Mouse (Mus musculus): ENCODE results near the gene Pld2. TPM values are rescaled to one million over a fixed set of nuclear protein-coding genes. Genes with fewer than 3 reads are reported as not detected.
"Not testable (repeated sequence)": the region's sequence is repeated elsewhere in the genome, so short reads cannot be mapped to it uniquely, and the experiment has no call there.

Pld2 gene
- polyA plus RNA-seq, 1 experiment from 2014 or later: 4.8 TPM

DNA sequence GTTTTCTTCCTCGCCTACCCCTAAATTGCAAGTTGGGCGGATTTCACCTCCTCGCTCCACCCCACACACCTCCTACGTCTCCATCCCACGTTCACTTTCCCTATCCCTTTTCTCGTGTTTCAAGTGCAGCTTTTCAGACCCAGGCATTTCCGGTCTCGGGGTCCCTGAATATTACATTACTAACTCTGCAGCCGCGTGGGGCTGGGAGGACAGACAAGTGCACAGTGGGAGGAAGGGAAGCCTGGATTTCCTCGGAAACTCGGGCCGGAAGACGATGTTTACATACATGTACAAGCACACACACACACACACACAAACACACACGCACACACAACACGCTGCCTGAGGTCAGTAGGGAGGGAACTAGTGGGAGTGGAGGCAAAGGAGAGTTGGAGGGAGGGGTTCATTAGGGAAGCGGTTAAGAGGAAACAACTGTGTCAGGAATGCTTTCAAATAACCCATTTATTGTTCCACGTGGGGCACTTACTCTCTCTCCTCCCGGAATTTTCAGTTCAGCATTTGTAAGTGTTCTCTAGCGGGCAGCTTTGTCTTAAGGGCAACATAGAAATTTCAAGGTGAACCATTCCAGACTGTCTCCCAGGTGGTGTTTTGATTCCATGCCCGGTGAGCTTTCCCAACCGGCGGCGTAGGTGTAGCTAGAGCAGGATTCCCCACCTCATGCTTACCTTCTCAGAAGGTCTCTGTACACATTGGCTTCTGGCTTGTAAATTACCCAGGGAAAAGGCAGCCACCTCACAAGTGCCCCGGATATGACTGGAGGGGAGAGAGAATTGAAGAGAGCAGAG is 23.8 kb downstream of the Pld2 start:
- no peak for ATAC-seq

DNA sequence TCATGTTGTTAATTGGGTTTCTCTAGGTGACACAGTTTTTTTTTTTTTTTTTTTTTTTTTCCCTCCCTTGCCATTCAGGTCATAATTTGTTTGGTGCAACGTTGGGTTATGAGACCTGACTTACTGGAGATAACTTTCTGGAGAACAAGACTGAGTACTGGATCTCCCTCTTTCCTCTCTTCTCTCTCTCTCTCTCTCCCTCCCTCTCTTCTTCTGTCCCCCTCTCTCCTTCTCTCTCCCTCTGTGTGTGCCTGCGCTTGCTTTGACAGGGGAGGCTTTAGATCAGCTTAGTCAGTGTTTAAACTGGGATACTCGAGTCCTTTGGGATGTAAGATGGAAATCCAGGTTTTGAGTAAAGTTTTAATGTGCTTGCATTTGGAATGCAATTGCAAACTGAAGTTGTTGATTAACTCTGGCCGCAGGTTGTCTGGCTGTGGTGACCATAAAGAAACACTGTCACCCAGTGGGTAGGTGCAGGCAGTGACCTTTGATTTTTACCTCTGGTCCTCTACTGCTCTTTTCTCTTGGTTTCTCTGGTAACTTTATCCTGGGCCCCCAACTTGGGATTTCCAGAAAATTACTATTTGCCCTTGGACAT is 24.5 kb downstream of the Pld2 start:
- Histone ChIP-seq H3K27ac (ENCODE audit: low read depth, low read length) (no peak overlapping the region), H3K9ac (ENCODE audit: low read length) (peak overlapping the region; percentile 92; the same call in 1 of the 2 replicates), H3K4me1 (ENCODE audit: control insufficient read depth, insufficient read depth, low read length) (peaks cover 9% of the 10 kb centered on the region; the same call in 1 of the 2 replicates), H3K4me3 (ENCODE audit: low read depth, low read length) (peak overlapping the region; percentile 91), H3K9me3 (replicated peaks; ENCODE audit: control insufficient read depth, low read length) (no peaks in the 10 kb centered on the region), H3K4me2 (ENCODE audit: low read length) (peak overlapping the region; percentile 86), H3K36me3 (ENCODE audit: control insufficient read depth, insufficient read depth, low read length) (no peaks in the 10 kb centered on the region; the same call in 1 of the 2 replicates), H3K27me3 (replicated peaks; ENCODE audit: control insufficient read depth, insufficient read depth, low read length) (no peaks in the 10 kb centered on the region)
- ATAC-seq (no peak), DNase-seq (ENCODE audit: low spot score) (no peak)
- 36% methylated on average over 4 of the region's 4 CpGs for WGBS

More for the DNA sequence above, 23.8 kb downstream of the Pld2 start:
- H3K9me3 ChIP-seq (replicated peaks; ENCODE audit: control insufficient read depth, low read length): no peaks in the 10 kb centered on the region
- peak overlapping the region; percentile 68; the same call in 1 of the 2 replicates for H3K27ac ChIP-seq (ENCODE audit: low read depth, low read length)
- peaks cover 9% of the 10 kb centered on the region; the same call in 1 of the 2 replicates for H3K4me1 ChIP-seq (ENCODE audit: control insufficient read depth, insufficient read depth, low read length)
- H3K36me3 ChIP-seq (ENCODE audit: control insufficient read depth, insufficient read depth, low read length): no peaks in the 10 kb centered on the region; the same call in 1 of the 2 replicates
- DNase-seq (ENCODE audit: low spot score): peak; percentile 50
- H3K4me3 ChIP-seq (ENCODE audit: low read depth, low read length): peak overlapping the region; percentile 91
- 2% methylated on average over 25 of the region's 25 CpGs for WGBS
- peak overlapping the region; percentile 86 for H3K4me2 ChIP-seq (ENCODE audit: low read length)
- peak overlapping the region; percentile 92 for H3K9ac ChIP-seq (ENCODE audit: low read length)
- H3K27me3 ChIP-seq (replicated peaks; ENCODE audit: control insufficient read depth, insufficient read depth, low read length): no peaks in the 10 kb centered on the region

DNA sequence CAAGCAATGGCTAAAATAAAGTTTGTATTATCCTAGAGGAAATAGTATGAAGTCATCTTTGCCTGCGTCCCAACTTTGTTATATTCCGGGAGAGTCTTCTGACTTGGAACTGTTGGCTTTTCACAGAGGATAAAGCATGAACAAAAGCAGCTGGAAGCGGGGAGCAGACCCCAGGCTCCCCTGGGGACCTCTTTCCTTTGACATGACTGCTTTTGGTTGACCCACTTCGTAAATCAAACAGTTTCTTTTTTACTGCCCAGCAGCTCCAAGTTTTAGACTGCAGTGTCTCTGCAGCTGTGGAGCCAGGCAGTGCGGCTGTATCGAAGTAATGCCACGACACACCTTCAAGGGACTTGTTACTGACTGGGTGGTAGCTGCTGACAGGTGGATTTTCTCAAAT is 26.7 kb downstream of the Pld2 start:
- Histone ChIP-seq H3K4me3 (ENCODE audit: low read depth, low read length) (no peak overlapping the region), H3K4me1 (ENCODE audit: control insufficient read depth, insufficient read depth, low read length) (peaks cover 9% of the 10 kb centered on the region; the same call in 1 of the 2 replicates), H3K9me3 (replicated peaks; ENCODE audit: control insufficient read depth, low read length) (no peaks in the 10 kb centered on the region), H3K36me3 (ENCODE audit: control insufficient read depth, insufficient read depth, low read length) (no peaks in the 10 kb centered on the region; the same call in 1 of the 2 replicates), H3K27ac (ENCODE audit: low read depth, low read length) (no peak overlapping the region), H3K9ac (ENCODE audit: low read length) (no peak overlapping the region; the same call in 1 of the 2 replicates), H3K27me3 (replicated peaks; ENCODE audit: control insufficient read depth, insufficient read depth, low read length) (no peaks in the 10 kb centered on the region), H3K4me2 (ENCODE audit: low read length) (no peak overlapping the region)
- DNase-seq (ENCODE audit: low spot score) (no peak), ATAC-seq (no peak)
- 75% methylated on average over 7 of the region's 7 CpGs for WGBS

DNA sequence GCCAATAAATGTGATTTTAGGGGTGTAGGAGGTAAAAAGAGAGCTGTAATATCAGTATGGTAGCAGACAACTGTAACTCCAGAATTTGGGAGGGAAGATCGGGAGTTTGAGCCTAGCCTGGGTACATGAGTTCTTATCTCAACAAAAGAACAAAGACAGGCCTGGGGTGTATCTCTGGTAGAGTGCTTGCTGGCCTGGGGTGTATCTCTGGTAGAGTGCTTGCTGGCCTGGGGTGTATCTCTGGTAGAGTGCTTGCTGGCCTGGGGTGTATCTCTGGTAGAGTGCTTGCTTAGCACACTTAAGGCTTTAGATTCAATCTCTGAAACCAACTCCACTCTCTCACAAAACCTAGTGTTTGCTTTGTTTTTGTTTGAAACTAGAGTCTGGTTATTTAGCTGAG is 30.8 kb downstream of the Pld2 start:
- not testable (repeated sequence) for H3K36me3 ChIP-seq (ENCODE audit: control insufficient read depth, insufficient read depth, low read length); H3K27ac ChIP-seq (ENCODE audit: low read depth, low read length); H3K4me1 ChIP-seq (ENCODE audit: control insufficient read depth, insufficient read depth, low read length); H3K27me3 ChIP-seq (replicated peaks; ENCODE audit: control insufficient read depth, insufficient read depth, low read length); H3K4me3 ChIP-seq (ENCODE audit: low read depth, low read length); DNase-seq (ENCODE audit: low spot score); H3K4me2 ChIP-seq (ENCODE audit: low read length); ATAC-seq; H3K9ac ChIP-seq (ENCODE audit: low read length); H3K9me3 ChIP-seq (replicated peaks; ENCODE audit: control insufficient read depth, low read length)
- WGBS: 94% methylated on average over 1 of the region's 1 CpGs

DNA sequence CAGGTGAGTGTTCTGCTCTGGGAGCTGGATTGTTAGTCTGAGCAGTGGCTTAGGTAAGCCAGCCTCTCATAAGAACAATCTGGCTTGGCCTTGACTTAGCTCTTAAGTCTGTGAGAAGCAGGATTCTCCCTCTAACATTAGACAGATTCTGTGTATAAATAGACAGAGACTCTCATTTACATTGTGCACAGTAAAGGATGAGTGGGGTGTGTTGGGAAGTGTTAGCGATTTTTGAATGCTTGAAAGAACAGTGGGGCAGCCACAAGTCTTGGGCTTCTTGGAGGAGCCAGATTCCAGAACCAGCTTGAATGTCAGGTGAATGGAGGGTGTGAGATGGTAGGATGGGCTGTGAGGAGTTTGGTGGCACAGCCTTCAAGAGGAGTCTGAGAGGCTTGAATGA is 31.8 kb downstream of the Pld2 start:
- no peaks in the 10 kb centered on the region; the same call in 1 of the 2 replicates for H3K36me3 ChIP-seq (ENCODE audit: control insufficient read depth, insufficient read depth, low read length)
- H3K27me3 ChIP-seq (replicated peaks; ENCODE audit: control insufficient read depth, insufficient read depth, low read length): no peaks in the 10 kb centered on the region
- no peak overlapping the region for H3K27ac ChIP-seq (ENCODE audit: low read depth, low read length)
- DNase-seq (ENCODE audit: low spot score) (no peak), ATAC-seq (no peak)
- no peak overlapping the region for H3K4me2 ChIP-seq (ENCODE audit: low read length)
- peaks cover 3% of the 10 kb centered on the region; the same call in 1 of the 2 replicates for H3K4me1 ChIP-seq (ENCODE audit: control insufficient read depth, insufficient read depth, low read length)
- H3K9me3 ChIP-seq (replicated peaks; ENCODE audit: control insufficient read depth, low read length): no peaks in the 10 kb centered on the region
- WGBS: 90% methylated on average over 1 of the region's 1 CpGs
- no peak overlapping the region for H3K4me3 ChIP-seq (ENCODE audit: low read depth, low read length)
- H3K9ac ChIP-seq (ENCODE audit: low read length): no peak overlapping the region

DNA sequence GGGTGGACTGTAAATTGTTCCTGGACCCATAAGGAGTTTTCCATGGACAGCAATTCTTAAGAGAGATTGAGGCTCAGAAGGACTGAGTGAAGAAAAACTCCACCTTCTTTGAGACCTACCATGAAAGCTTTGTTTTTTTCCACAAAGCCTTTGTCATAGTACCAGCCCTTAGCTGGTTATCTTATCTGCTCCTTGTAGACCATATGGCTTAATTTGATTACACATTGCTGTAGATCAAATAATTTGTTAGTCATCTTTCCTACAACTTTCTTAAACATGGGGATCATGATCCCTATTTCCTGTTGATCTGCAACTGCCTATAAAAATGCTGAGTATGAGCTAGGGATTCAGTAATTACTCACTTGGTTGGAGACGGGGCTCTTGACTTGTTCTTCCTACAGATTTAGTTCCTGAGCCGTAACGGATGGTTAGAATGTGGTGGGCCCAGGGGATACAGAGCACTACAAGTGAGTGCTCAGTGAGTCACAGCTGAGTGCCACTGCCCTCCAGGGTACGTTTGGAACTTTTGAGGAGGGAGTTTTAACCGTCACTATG is 32.6 kb downstream of the Pld2 start:
- WGBS: 77% methylated on average over 5 of the region's 5 CpGs
- ATAC-seq: no peak
- DNase-seq (ENCODE audit: low spot score): no peak
- Histone ChIP-seq H3K9ac (ENCODE audit: low read length) (no peak overlapping the region), H3K4me2 (ENCODE audit: low read length) (no peak overlapping the region), H3K9me3 (replicated peaks; ENCODE audit: control insufficient read depth, low read length) (no peaks in the 10 kb centered on the region), H3K4me3 (ENCODE audit: low read depth, low read length) (no peak overlapping the region), H3K27ac (ENCODE audit: low read depth, low read length) (no peak overlapping the region), H3K36me3 (ENCODE audit: control insufficient read depth, insufficient read depth, low read length) (no peaks in the 10 kb centered on the region; the same call in 1 of the 2 replicates), H3K4me1 (ENCODE audit: control insufficient read depth, insufficient read depth, low read length) (peaks cover 3% of the 10 kb centered on the region; the same call in 1 of the 2 replicates), H3K27me3 (replicated peaks; ENCODE audit: control insufficient read depth, insufficient read depth, low read length) (no peaks in the 10 kb centered on the region)

DNA sequence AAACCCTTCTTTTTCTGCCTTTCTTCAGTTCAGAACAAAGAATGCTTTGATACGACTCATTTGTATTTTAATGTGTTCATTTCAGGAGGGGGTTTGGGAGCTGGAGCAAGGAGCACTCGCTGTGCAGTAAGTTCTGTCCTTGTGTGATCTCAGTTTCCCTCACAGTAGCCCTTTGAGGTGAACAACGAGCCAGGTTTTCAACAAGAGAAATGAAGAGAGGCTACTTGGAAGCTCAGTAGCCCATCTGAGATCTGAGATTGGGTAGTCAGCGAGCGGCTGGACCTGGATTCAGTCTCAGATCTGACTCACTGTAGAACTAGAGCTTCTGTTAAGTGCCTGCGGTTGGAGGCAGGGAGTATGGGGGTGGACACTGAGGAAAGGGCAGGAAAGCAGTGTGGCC is 34.0 kb downstream of the Pld2 start:
- no peaks in the 10 kb centered on the region for H3K9me3 ChIP-seq (replicated peaks; ENCODE audit: control insufficient read depth, low read length)
- WGBS: 27% methylated on average over 6 of the region's 6 CpGs
- peak; percentile 47 for DNase-seq (ENCODE audit: low spot score)
- peaks cover 12% of the 10 kb centered on the region for H3K4me1 ChIP-seq (ENCODE audit: control insufficient read depth, insufficient read depth, low read length)
- no peak overlapping the region for H3K4me2 ChIP-seq (ENCODE audit: low read length)
- H3K9ac ChIP-seq (ENCODE audit: low read length): peak overlapping the region; percentile 26; the same call in 1 of the 2 replicates
- H3K36me3 ChIP-seq (ENCODE audit: control insufficient read depth, insufficient read depth, low read length): no peaks in the 10 kb centered on the region
- H3K27ac ChIP-seq (ENCODE audit: low read depth, low read length): peak overlapping the region; percentile 15
- H3K27me3 ChIP-seq (replicated peaks; ENCODE audit: control insufficient read depth, insufficient read depth, low read length): no peaks in the 10 kb centered on the region
- no peak for ATAC-seq
- no peak overlapping the region for H3K4me3 ChIP-seq (ENCODE audit: low read depth, low read length)

DNA sequence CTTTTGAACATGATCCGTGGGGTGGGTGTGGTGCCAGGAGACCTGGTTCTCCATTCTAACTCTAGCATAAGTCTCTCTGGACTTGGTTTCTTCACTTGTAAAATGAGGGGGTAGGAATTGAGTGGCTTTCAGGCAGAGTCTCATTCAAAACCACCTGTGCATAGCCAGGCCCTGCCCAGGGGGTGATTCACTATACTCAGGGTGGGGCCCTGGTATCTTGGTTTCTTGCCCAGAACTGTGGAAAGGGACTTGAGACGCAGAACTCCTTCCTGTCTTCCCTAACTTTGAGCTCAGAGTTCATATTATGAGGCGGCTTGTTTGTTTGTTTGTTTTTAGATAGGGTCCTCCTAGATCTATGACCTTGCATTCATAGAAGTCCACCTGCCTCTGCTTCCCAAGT is 37.3 kb downstream of the Pld2 start:
- H3K9me3 ChIP-seq (replicated peaks; ENCODE audit: control insufficient read depth, low read length): no peaks in the 10 kb centered on the region
- no peak overlapping the region for H3K27ac ChIP-seq (ENCODE audit: low read depth, low read length)
- peaks cover 14% of the 10 kb centered on the region for H3K4me1 ChIP-seq (ENCODE audit: control insufficient read depth, insufficient read depth, low read length)
- no peak overlapping the region for H3K4me2 ChIP-seq (ENCODE audit: low read length)
- DNase-seq (ENCODE audit: low spot score): no peak
- no peaks in the 10 kb centered on the region for H3K27me3 ChIP-seq (replicated peaks; ENCODE audit: control insufficient read depth, insufficient read depth, low read length)
- no peak for ATAC-seq
- H3K9ac ChIP-seq (ENCODE audit: low read length): no peak overlapping the region
- WGBS: 80% methylated on average over 3 of the region's 3 CpGs
- H3K36me3 ChIP-seq (ENCODE audit: control insufficient read depth, insufficient read depth, low read length): no peaks in the 10 kb centered on the region
- H3K4me3 ChIP-seq (ENCODE audit: low read depth, low read length): no peak overlapping the region

Measured in forebrain, embryonic 14.5 days (tissue).